Mouse (Mus musculus) heart, adult 2 months (tissue): ENCODE measurements around the gene Pax7.

ENCODE experiments used
- CTCF ChIP-seq: fragments of 200-600 bp; IDR thresholded peaks from 2 replicates; pipeline ENCODE4 v1.8.1; 2022; ENCODE audit warnings: antibody characterized with exemption, mild to moderate bottlenecking, moderate library complexity
- EP300 ChIP-seq: fragments of 200-500 bp; IDR thresholded peaks from 2 replicates; pipeline ENCODE4 v1.6.1; 2011; ENCODE audit warnings: low read depth, low read length, control low read depth; ENCODE audit not compliant: insufficient read depth

GRCm38 (mm10) chr4:139767115-139767718 is 66.1 kb downstream of the Pax7 start:
- TF ChIP-seq CTCF = no peak
- no peak for TF ChIP-seq EP300
